Mouse (Mus musculus) limb, embryonic 11.5 days (tissue): ENCODE results near the gene Tldc2. TPM values are rescaled to one million over a fixed set of nuclear protein-coding genes. Genes with fewer than 3 reads are reported as not detected.

Experiments used
- ATAC-seq: fragments of 200-750 bp; cut with Nextera tagmentation; 2 replicates; pipeline ENCODE4 v1.8.0; 2017; ENCODE audit warnings: low read depth; ENCODE audit not compliant: insufficient number of reproducible peaks, low FRiP score, low TSS enrichment
- DNase-seq: peaks from one replicate; pipeline ENCODE4 v3.0.0-alpha.2; 2015; ENCODE audit warnings: low spot score
- H3K27ac ChIP-seq: fragments of 300-500 bp; sonication (generic); replicated peaks from 2 replicates; pipeline ENCODE4 v1.5.1; 2014; ENCODE audit warnings: low read depth, mild to moderate bottlenecking, low read length
- H3K27me3 ChIP-seq: fragments of 300-500 bp; sonication (generic); 2 replicates; pipeline ENCODE4 v1.6.1; 2014; ENCODE audit warnings: mild to moderate bottlenecking, low read length, mixed read lengths; ENCODE audit not compliant: control insufficient read depth, insufficient read depth
- H3K36me3 ChIP-seq: fragments of 300-500 bp; sonication (generic); 2 replicates; pipeline ENCODE4 v1.6.1; 2014; ENCODE audit warnings: mild to moderate bottlenecking, low read length, moderate library complexity, mixed read lengths; ENCODE audit not compliant: control insufficient read depth, insufficient read depth
- H3K4me1 ChIP-seq: fragments of 300-500 bp; sonication (generic); 2 replicates; pipeline ENCODE4 v1.6.1; 2014; ENCODE audit warnings: low read length, mixed read lengths; ENCODE audit not compliant: control insufficient read depth, insufficient read depth
- H3K4me2 ChIP-seq: fragments of 300-500 bp; sonication (generic); 2 replicates; pipeline ENCODE4 v1.6.1; 2014; ENCODE audit warnings: low read depth, mild to moderate bottlenecking, moderate library complexity; ENCODE audit not compliant: severe bottlenecking
- H3K4me3 ChIP-seq: fragments of 300-500 bp; sonication (generic); 2 replicates; pipeline ENCODE4 v1.5.1; 2014; ENCODE audit warnings: low read depth, low read length
- H3K9ac ChIP-seq: fragments of 300-500 bp; sonication (generic); 2 replicates; pipeline ENCODE4 v1.6.1; 2014; ENCODE audit warnings: mild to moderate bottlenecking, low read length
- H3K9me3 ChIP-seq: fragments of 300-500 bp; sonication (generic); 2 replicates; pipeline ENCODE4 v1.6.1; 2016; ENCODE audit warnings: low read length; ENCODE audit not compliant: control insufficient read depth
- WGBS: fragments of 180-500 bp; shearing (Covaris S2); extraction: QIAGEN DNeasy Blood & Tissue Kit; methylation state at CpG from one replicate; pipeline ENCODE4 v1.1.7; 2014; 5-methylcytosine and 5-hydroxymethylcytosine counted together
- polyA plus RNA-seq: library from polyadenylated mRNA; unstranded; fragments of >200 nt; fragmentation: Nextera tagmentation; extraction: Ambion mirVana; gene quantifications from 2 replicates; pipeline ENCODE4 v1.2.1, GENCODE M21; 2014

Tldc2 gene
- polyA plus RNA-seq, 1 experiment from 2014 or later, result not detected

DNA sequence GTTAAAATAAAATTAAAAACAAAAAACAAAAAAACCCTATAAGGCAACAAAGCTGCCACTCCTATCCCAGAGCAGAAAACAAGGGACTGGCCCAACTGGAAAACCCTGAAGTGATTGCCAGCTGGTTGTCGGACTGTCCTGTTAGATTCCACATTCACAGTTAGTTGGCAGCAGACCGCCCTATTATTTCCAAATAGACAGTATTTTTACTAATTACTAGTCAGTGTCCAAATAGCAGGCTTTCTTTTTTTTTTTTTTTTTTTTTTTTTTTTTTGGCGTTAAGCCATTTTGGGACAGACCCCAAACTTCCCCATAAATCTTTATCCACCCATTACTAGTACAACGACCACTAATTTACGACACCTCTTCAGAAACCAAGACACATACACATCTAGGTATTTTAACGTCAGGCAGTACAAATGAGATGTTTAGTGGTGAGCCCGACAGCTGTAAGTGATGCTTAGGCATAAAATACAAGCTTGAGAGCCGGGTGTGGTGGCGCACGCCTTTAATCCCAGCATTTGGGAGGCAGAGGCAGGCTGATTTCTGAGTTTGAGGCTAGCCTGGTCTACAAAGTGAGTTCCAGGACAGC is 48.8 kb downstream of the Tldc2 start:
- H3K4me3 ChIP-seq, result peak overlapping the region; percentile 50; the same call in 1 of the 2 replicates
- no peaks in the 10 kb centered on the region for H3K36me3 ChIP-seq
- DNase-seq (no peak), ATAC-seq (peak; percentile 28; the same call in 1 of the 2 replicates)
- WGBS, result 77% methylated on average over 10 of the region's 10 CpGs
- H3K27me3 ChIP-seq, result no peaks in the 10 kb centered on the region
- no peaks in the 10 kb centered on the region for H3K4me1 ChIP-seq
- H3K4me2 ChIP-seq, result peak overlapping the region; percentile 57
- H3K9ac ChIP-seq, result no peak overlapping the region
- H3K27ac ChIP-seq, result no peak overlapping the region
- no peaks in the 10 kb centered on the region for H3K9me3 ChIP-seq

DNA sequence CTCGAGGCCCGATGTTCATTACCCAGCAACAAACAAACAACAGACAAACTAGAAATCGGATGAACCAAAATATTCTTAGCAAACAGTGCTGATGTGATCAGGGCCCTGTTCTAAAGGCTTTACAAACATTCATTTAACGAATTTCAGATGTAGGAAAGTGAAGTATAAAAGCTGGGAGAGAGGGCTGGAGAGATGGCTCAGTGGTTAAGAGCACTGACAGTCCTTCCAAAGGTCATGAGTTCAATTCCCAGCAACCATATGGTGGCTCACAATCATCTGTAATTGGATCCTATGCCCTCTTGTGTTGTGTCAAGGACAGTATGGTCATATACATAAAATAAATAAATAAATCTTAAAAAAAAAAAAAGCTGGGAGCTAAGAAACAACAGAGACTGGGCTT is 49.3 kb downstream of the Tldc2 start:
- Histone ChIP-seq H3K36me3 (no peaks in the 10 kb centered on the region), H3K4me1 (no peaks in the 10 kb centered on the region), H3K9ac (no peak overlapping the region), H3K27ac (no peak overlapping the region), H3K4me3 (no peak overlapping the region), H3K27me3 (no peaks in the 10 kb centered on the region), H3K4me2 (no peak overlapping the region), H3K9me3 (no peaks in the 10 kb centered on the region)
- DNase-seq (no peak), ATAC-seq (no peak)
- 92% methylated on average over 4 of the region's 4 CpGs for WGBS

DNA sequence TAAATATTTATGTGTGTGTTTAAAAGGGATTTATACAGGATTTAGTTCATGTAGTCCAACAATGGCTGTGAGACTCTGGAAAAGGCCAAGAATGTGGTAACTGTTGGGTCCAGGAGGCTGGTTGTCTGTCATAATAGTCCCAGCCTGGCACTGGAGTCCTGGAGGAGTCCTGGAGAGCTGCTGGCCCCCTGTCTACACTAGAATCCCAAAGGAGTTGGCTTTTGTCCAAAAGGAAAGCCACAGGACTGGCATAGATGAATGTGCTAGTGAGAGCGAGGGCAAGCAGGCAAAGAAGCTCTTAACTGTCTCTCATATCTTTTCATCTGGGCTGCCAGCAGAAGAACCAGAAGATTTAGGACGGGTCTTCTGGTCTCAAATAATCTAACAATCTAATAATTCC is 49.8 kb downstream of the Tldc2 start:
- H3K9me3 ChIP-seq, result no peaks in the 10 kb centered on the region
- ATAC-seq, result no peak
- WGBS, result 87% methylated on average over 2 of the region's 2 CpGs
- H3K27me3 ChIP-seq, result no peaks in the 10 kb centered on the region
- no peak overlapping the region for H3K27ac ChIP-seq
- no peak overlapping the region for H3K4me3 ChIP-seq
- H3K36me3 ChIP-seq, result no peaks in the 10 kb centered on the region
- DNase-seq, result no peak
- H3K4me1 ChIP-seq, result no peaks in the 10 kb centered on the region
- no peak overlapping the region for H3K4me2 ChIP-seq
- H3K9ac ChIP-seq, result no peak overlapping the region

DNA sequence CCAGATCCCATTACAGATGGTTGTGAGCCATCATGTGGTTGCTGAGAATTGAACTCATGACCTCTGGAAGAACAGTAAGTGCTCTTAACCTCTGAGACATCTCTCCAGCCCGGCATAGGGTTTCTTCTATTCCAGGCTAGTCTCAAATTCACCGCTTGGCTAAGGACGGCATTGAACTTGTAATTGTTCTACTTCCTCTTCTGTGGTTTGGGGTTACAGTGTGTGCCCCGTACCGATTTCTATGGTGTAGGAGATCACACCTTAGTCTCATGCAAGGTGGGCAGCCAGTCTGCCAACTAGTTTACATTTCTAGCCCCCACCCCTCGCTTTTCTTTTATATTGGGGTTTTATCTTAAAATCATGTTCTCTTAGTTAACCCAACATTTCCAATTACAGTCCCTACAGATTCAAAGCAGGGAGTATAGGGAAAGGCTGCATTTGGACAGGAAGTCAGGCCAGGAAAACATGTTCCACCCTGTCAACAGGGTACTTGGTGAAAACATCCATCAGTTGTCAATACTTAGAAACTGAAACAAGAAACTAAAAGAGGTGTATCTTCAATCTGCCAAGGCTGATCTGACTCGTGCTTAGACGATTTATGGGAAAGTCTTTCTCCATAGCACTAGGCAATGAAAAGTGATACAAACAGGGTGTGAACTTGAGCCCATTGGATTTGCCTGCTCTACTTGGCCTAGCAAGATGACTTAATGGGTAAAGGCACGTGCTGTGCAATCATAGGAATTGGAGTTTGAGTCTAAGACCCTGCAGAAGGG is 51.3 kb downstream of the Tldc2 start:
- no peak overlapping the region for H3K4me3 ChIP-seq
- H3K9ac ChIP-seq, result no peak overlapping the region
- no peak overlapping the region for H3K4me2 ChIP-seq
- no peaks in the 10 kb centered on the region for H3K4me1 ChIP-seq
- 91% methylated on average over 9 of the region's 9 CpGs for WGBS
- H3K9me3 ChIP-seq, result no peaks in the 10 kb centered on the region
- H3K36me3 ChIP-seq, result no peaks in the 10 kb centered on the region
- H3K27me3 ChIP-seq, result no peaks in the 10 kb centered on the region
- no peak overlapping the region for H3K27ac ChIP-seq
- no peak for ATAC-seq
- DNase-seq, result no peak

DNA sequence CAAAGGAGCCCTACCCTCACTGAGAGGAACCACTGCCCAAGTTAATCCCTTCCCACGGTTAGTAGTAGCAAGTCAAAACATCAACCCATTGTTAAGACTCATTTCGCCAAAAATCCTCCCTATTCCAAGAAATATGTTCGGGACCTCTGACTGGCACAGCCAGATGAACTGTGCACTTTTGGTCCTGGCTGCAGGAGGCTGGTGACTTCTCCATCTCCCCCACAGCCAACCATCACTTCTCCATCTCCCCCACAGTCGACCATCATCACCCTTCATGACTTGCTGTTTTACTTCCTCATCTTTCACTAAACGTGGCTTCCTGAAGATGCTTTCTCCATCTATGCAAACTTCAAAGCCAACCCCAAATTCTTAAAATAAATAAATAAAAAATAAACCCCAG is 52.0 kb downstream of the Tldc2 start:
- ATAC-seq (no peak), DNase-seq (no peak)
- Histone ChIP-seq H3K4me3 (no peak overlapping the region), H3K9me3 (no peaks in the 10 kb centered on the region), H3K4me1 (no peaks in the 10 kb centered on the region), H3K4me2 (no peak overlapping the region), H3K36me3 (no peaks in the 10 kb centered on the region), H3K27ac (no peak overlapping the region), H3K9ac (no peak overlapping the region), H3K27me3 (no peaks in the 10 kb centered on the region)
- WGBS, result 81% methylated on average over 5 of the region's 5 CpGs

DNA sequence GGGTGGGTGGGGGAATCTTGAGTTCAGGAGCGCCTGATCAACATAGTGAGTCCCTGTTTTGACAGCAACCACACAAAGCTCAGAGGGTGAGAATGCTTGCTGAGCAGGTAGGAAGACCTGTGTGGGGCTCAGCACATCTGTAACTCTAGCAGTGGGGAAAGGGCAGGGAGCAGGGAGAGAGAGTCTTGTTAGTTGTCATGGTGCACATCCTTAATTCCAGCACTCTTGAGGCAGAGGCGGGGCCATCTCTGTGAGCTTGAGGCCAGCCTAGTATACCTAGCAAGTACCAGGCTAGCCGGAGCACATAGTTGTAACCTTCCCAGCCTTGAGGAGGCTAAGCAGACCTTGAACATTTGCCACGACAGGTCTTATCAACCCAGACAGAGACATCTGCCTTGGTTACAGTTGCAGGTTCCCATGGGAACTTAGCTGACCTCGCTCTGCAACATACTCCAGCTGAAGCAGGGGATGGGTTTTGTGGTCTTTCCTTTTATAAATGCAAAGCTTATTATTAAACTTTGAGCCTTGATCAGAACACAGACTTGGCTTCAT is 52.5 kb downstream of the Tldc2 start:
- Histone ChIP-seq H3K36me3 (no peaks in the 10 kb centered on the region), H3K4me3 (no peak overlapping the region), H3K4me2 (no peak overlapping the region), H3K4me1 (no peaks in the 10 kb centered on the region), H3K9ac (no peak overlapping the region), H3K27me3 (no peaks in the 10 kb centered on the region), H3K27ac (no peak overlapping the region), H3K9me3 (no peaks in the 10 kb centered on the region)
- WGBS, result 85% methylated on average over 5 of the region's 5 CpGs
- DNase-seq, result no peak
- no peak for ATAC-seq

DNA sequence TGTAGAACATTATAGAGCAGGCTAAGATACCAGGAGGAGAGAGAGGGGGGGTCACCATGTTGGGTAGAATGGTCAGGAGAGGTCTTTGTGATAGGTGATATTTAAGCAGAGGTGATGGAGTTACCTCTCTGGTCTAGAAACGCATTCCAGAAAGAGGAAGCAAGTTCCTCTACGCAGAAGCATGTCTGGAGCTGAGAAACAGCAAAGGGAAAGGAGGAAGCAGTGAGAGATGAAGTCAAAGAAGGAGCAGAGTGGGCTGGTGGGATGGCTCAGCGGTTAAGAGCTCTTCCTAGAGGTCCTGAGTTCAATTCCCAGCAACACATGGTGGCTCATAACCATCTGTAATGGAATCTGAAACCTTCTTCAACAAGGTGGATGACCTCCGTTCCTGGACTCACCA is 55.1 kb downstream of the Tldc2 start:
- Histone ChIP-seq H3K4me3 (no peak overlapping the region), H3K4me2 (no peak overlapping the region), H3K27me3 (no peaks in the 10 kb centered on the region), H3K27ac (no peak overlapping the region), H3K9me3 (no peaks in the 10 kb centered on the region), H3K4me1 (no peaks in the 10 kb centered on the region), H3K36me3 (no peaks in the 10 kb centered on the region), H3K9ac (no peak overlapping the region)
- 84% methylated on average over 4 of the region's 4 CpGs for WGBS
- DNase-seq, result no peak
- no peak for ATAC-seq

DNA sequence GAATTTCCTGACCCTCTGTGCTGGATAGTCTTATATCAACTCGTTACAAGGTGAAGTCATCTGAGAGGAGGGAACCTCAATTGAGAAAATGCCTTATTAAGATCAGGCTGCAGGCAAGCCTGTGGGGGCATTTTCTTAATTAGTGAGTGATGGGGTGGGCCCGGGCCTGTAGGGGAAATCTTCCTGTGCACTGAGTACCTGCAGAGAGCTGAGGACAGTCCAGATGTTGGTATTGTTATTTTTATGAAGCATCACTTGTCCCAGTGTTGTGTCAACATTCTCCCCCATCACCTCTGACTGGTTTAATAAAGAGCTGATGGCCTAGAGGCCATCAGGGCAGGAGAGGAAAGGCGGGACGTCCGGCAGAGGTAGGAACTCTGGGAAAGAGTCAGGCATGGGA is 57.3 kb downstream of the Tldc2 start:
- Histone ChIP-seq H3K9me3 (no peaks in the 10 kb centered on the region), H3K27ac (no peak overlapping the region), H3K27me3 (no peaks in the 10 kb centered on the region), H3K4me1 (no peaks in the 10 kb centered on the region), H3K9ac (no peak overlapping the region), H3K4me3 (no peak overlapping the region), H3K4me2 (no peak overlapping the region), H3K36me3 (peaks cover 4% of the 10 kb centered on the region; the same call in 1 of the 2 replicates)
- 66% methylated on average over 5 of the region's 5 CpGs for WGBS
- ATAC-seq (no peak), DNase-seq (no peak)
